Mouse (Mus musculus): Measurements from ENCODE around the gene Tmem62. TPM values are rescaled to one million over a fixed set of nuclear protein-coding genes. Genes with fewer than 3 reads are reported as not detected.
A peak's percentile ranks its signal among the peaks of the same experiment; 100 is the strongest.

Tmem62 gene
- polyA plus RNA-seq (2012; ENCODE audit: insufficient read depth, insufficient read length, low replicate concordance, missing spikeins), result not detected in 2 replicates

- Histone ChIP-seq H3K27ac (ENCODE audit: insufficient read depth, low read depth, low read length) (peak within 1 kb of the TSS; percentile 87), H3K4me3 (ENCODE audit: insufficient read depth, low read depth, low read length) (peak within 1 kb of the TSS; percentile 93), H3K4me1 (ENCODE audit: control insufficient read depth, insufficient read depth, low read length) (no peaks in the 10 kb centered on the region)
- WGBS, result under 1% methylated on average over 70 of the region's 71 CpGs
- no peak for TF ChIP-seq CTCF (IDR thresholded peaks at IDR 0.05; ENCODE audit: insufficient read depth, low read depth, low read length)
- TF ChIP-seq POLR2A (IDR thresholded peaks at IDR 0.05; ENCODE audit: insufficient read depth, low read depth, low read length), result no peak
Measured at GRCm38 (mm10) chr2:120976990-120977925, at the start of gene Tmem62. Tmem62 (plus strand) TSS chr2:120977017.

DNA sequence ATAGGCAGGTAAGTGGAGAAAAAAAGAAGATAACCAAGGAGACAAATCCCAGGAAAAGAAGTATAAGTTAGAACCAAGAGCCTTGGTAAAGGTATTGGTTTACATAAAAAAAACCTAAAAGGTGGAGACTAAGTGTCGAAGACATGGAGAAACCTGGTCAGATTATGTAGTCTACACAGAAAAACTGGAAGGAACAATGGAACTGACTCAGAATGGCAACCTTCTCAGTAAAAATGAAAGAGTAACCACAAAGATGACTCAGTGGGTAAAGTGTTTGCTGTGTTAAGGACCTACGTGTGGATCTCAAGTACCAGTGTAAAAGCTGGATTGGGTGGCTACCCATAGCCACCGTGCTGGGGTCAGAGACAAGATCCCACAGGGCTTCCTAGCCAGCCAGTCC lies 43.8 kb upstream of the Tmem62 start:
- Histone ChIP-seq H3K4me3 (ENCODE audit: insufficient read depth, low read depth, low read length) (no peak overlapping the region), H3K27ac (ENCODE audit: insufficient read depth, low read depth, low read length) (no peak overlapping the region), H3K4me1 (ENCODE audit: control insufficient read depth, insufficient read depth, low read length) (no peaks in the 10 kb centered on the region)
- no peak for TF ChIP-seq CTCF (IDR thresholded peaks at IDR 0.05; ENCODE audit: insufficient read depth, low read depth, low read length)
- TF ChIP-seq POLR2A (IDR thresholded peaks at IDR 0.05; ENCODE audit: insufficient read depth, low read depth, low read length), result no peak
- 98% methylated on average over 3 of the region's 3 CpGs for WGBS

- TF ChIP-seq CTCF (IDR thresholded peaks at IDR 0.05; ENCODE audit: insufficient read depth, low read depth, low read length), result no peak
- no peak for TF ChIP-seq POLR2A (IDR thresholded peaks at IDR 0.05; ENCODE audit: insufficient read depth, low read depth, low read length)
- 33% methylated on average over 5 of the region's 5 CpGs for WGBS
Measured at GRCm38 (mm10) chr2:120951208-120951607, 25.6 kb upstream of the Tmem62 start.

GRCm38 (mm10) chr2:120952176-120952938 lies 24.5 kb upstream of the Tmem62 start:
- 37% methylated on average over 2 of the region's 2 CpGs for WGBS
- Histone ChIP-seq H3K27ac (ENCODE audit: insufficient read depth, low read depth, low read length) (no peak overlapping the region), H3K4me3 (ENCODE audit: insufficient read depth, low read depth, low read length) (no peak overlapping the region), H3K4me1 (ENCODE audit: control insufficient read depth, insufficient read depth, low read length) (no peaks in the 10 kb centered on the region)
- TF ChIP-seq CTCF (IDR thresholded peaks at IDR 0.05; ENCODE audit: insufficient read depth, low read depth, low read length) (no peak), POLR2A (IDR thresholded peaks at IDR 0.05; ENCODE audit: insufficient read depth, low read depth, low read length) (no peak)

More at GRCm38 (mm10) chr2:120951208-120951607, 25.6 kb upstream of the Tmem62 start:
- H3K27ac ChIP-seq (ENCODE audit: insufficient read depth, low read depth, low read length), result no peak overlapping the region
- no peaks in the 10 kb centered on the region for H3K4me1 ChIP-seq (ENCODE audit: control insufficient read depth, insufficient read depth, low read length)
- H3K4me3 ChIP-seq (ENCODE audit: insufficient read depth, low read depth, low read length), result no peak overlapping the region

DNA sequence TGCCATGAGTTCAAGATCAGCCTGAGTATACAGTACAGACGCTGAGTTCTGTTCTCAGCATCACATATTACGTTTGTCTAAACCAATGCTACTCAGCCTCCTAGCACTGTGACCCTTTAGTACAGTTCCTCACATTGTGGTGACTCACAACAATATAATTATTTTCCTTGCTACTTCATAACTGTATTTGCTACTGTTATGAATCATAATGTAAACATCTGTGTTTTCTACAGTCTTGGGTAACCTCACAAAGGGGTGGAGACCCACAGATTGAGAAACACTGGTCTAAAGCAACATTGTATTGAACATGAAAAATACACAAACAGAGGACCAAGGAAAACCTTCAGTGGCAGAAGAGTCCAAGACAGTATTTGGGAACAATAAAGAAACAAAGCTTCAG lies 17.5 kb upstream of the Tmem62 start:
- Histone ChIP-seq H3K27ac (ENCODE audit: insufficient read depth, low read depth, low read length) (no peak overlapping the region), H3K4me3 (ENCODE audit: insufficient read depth, low read depth, low read length) (no peak overlapping the region), H3K4me1 (ENCODE audit: control insufficient read depth, insufficient read depth, low read length) (no peaks in the 10 kb centered on the region)
- TF ChIP-seq POLR2A (IDR thresholded peaks at IDR 0.05; ENCODE audit: insufficient read depth, low read depth, low read length) (no peak), CTCF (IDR thresholded peaks at IDR 0.05; ENCODE audit: insufficient read depth, low read depth, low read length) (no peak)
- WGBS, result 83% methylated on average over 2 of the region's 2 CpGs

GRCm38 (mm10) chr2:120959827-120960226 lies 17.0 kb upstream of the Tmem62 start:
- TF ChIP-seq CTCF (IDR thresholded peaks at IDR 0.05; ENCODE audit: insufficient read depth, low read depth, low read length), result no peak

GRCm38 (mm10) chr2:120960261-120960660 lies 16.6 kb upstream of the Tmem62 start:
- Histone ChIP-seq H3K27ac (ENCODE audit: insufficient read depth, low read depth, low read length) (no peak overlapping the region), H3K4me1 (ENCODE audit: control insufficient read depth, insufficient read depth, low read length) (no peaks in the 10 kb centered on the region), H3K4me3 (ENCODE audit: insufficient read depth, low read depth, low read length) (no peak overlapping the region)
- 91% methylated on average over 1 of the region's 1 CpGs for WGBS
- no peak for TF ChIP-seq CTCF (IDR thresholded peaks at IDR 0.05; ENCODE audit: insufficient read depth, low read depth, low read length)
- no peak for TF ChIP-seq POLR2A (IDR thresholded peaks at IDR 0.05; ENCODE audit: insufficient read depth, low read depth, low read length)

More at GRCm38 (mm10) chr2:120959827-120960226, 17.0 kb upstream of the Tmem62 start:
- Histone ChIP-seq H3K27ac (ENCODE audit: insufficient read depth, low read depth, low read length) (no peak overlapping the region), H3K4me3 (ENCODE audit: insufficient read depth, low read depth, low read length) (no peak overlapping the region), H3K4me1 (ENCODE audit: control insufficient read depth, insufficient read depth, low read length) (no peaks in the 10 kb centered on the region)
- 94% methylated on average over 5 of the region's 5 CpGs for WGBS

DNA sequence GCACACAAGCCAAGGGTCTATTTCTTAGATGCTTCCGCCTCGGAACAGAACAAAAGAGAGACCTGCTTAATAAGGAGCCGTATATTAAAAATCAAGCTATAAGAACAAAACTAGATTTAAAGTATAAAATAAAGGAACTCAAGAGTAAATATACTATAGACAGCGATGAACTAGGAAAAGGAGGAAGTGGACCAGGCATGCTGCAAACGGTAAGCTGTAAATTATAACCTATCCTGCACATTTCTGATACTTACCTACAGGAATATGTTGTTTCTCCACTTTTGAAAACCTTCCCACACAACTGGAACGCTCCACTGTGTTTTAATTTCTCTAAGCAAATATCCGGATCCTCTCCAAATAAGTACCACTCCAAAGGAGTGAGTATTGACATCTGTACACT lies 13.7 kb upstream of the Tmem62 start:
- 90% methylated on average over 7 of the region's 7 CpGs for WGBS
- H3K4me1 ChIP-seq (ENCODE audit: control insufficient read depth, insufficient read depth, low read length), result no peaks in the 10 kb centered on the region
- no peak overlapping the region for H3K27ac ChIP-seq (ENCODE audit: insufficient read depth, low read depth, low read length)
- H3K4me3 ChIP-seq (ENCODE audit: insufficient read depth, low read depth, low read length), result no peak overlapping the region
- no peak for TF ChIP-seq CTCF (IDR thresholded peaks at IDR 0.05; ENCODE audit: insufficient read depth, low read depth, low read length)

DNA sequence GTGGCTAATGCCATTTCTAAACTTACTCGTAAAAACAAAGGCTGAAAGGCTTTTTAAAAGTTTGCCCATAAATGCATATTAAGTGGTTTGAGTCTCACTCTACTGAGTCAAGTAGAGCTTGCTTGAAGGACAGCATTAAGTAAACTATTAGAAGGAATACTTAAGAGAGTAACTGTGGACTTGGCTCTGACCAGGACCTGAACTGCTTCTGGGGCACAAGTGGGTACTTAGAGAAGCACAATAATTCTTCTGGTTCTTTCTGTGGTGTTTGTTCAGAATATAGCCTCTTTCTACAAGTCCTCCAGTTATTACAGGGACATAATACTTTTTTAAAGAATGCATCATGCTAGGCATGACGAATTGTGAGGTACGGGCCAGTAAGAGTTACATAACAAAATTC lies 11.3 kb upstream of the Tmem62 start:
- no peak overlapping the region for H3K27ac ChIP-seq (ENCODE audit: insufficient read depth, low read depth, low read length)
- 76% methylated on average over 3 of the region's 3 CpGs for WGBS
- H3K4me1 ChIP-seq (ENCODE audit: control insufficient read depth, insufficient read depth, low read length), result no peaks in the 10 kb centered on the region
- TF ChIP-seq POLR2A (IDR thresholded peaks at IDR 0.05; ENCODE audit: insufficient read depth, low read depth, low read length) (no peak), CTCF (IDR thresholded peaks at IDR 0.05; ENCODE audit: insufficient read depth, low read depth, low read length) (no peak)
- no peak overlapping the region for H3K4me3 ChIP-seq (ENCODE audit: insufficient read depth, low read depth, low read length)

All from olfactory bulb, adult 2 months (tissue).